Mouse (Mus musculus): ENCODE measurements around the gene Trim62. TPM values are rescaled to one million over a fixed set of nuclear protein-coding genes. Genes with fewer than 3 reads are reported as not detected.

The Trim62 gene
- total RNA-seq, 4 experiments from 2014 or later, result 14.2 to 17.7 (median 16.5) TPM

GRCm38 (mm10) chr4:128908586-128909377 lies 25.4 kb downstream of the Trim62 start:
- peak in 1 of 2 experiments; percentile 45 for DNase-seq (ENCODE audit: low spot score in 2 of 2)

GRCm38 (mm10) chr4:128909378-128909831 lies 26.0 kb downstream of the Trim62 start:
- no peak for DNase-seq (ENCODE audit: low spot score in 2 of 2)

GRCm38 (mm10) chr4:128910276-128911063 lies 27.1 kb downstream of the Trim62 start:
- DNase-seq (ENCODE audit: low spot score in 2 of 2), result no peak

- no peak for DNase-seq (ENCODE audit: low spot score in 2 of 2)
Observed at GRCm38 (mm10) chr4:128912085-128912484, 28.7 kb downstream of the Trim62 start.

- no peak for DNase-seq (ENCODE audit: low spot score in 2 of 2)
Observed at GRCm38 (mm10) chr4:128913794-128914193, 30.4 kb downstream of the Trim62 start.

GRCm38 (mm10) chr4:128917119-128917518 lies 33.7 kb downstream of the Trim62 start:
- no peak for DNase-seq (ENCODE audit: low spot score in 2 of 2)

- DNase-seq (ENCODE audit: low spot score in 2 of 2), result no peak
Observed at GRCm38 (mm10) chr4:128917756-128918155, 34.4 kb downstream of the Trim62 start.

- DNase-seq (ENCODE audit: low spot score in 2 of 2), result no peak
Observed at GRCm38 (mm10) chr4:128918187-128918586, 34.8 kb downstream of the Trim62 start.

- no peak for DNase-seq (ENCODE audit: low spot score in 2 of 2)
Observed at GRCm38 (mm10) chr4:128919106-128919505, 35.7 kb downstream of the Trim62 start.

GRCm38 (mm10) chr4:128923603-128924002 lies 40.2 kb downstream of the Trim62 start:
- DNase-seq (ENCODE audit: low spot score in 2 of 2), result no peak

- peak; percentile 62 to 83 for DNase-seq (ENCODE audit: low spot score in 2 of 2)
Observed at GRCm38 (mm10) chr4:128924841-128925606, 41.6 kb downstream of the Trim62 start.

GRCm38 (mm10) chr4:128932783-128933182 lies 49.4 kb downstream of the Trim62 start:
- no peak for DNase-seq (ENCODE audit: low spot score in 2 of 2)

GRCm38 (mm10) chr4:128935595-128935994 lies 52.2 kb downstream of the Trim62 start:
- no peak for DNase-seq (ENCODE audit: low spot score in 2 of 2)

- no peak for DNase-seq (ENCODE audit: low spot score in 2 of 2)
Observed at GRCm38 (mm10) chr4:128942346-128942745, 59.0 kb downstream of the Trim62 start.

- DNase-seq (ENCODE audit: low spot score in 2 of 2), result no peak
Observed at GRCm38 (mm10) chr4:128946736-128947135, 63.4 kb downstream of the Trim62 start.

GRCm38 (mm10) chr4:128947326-128947933 lies 64.0 kb downstream of the Trim62 start:
- no peak for DNase-seq (ENCODE audit: low spot score in 2 of 2)

- DNase-seq (ENCODE audit: low spot score in 2 of 2), result no peak
Observed at GRCm38 (mm10) chr4:128948137-128948674, 64.8 kb downstream of the Trim62 start.

- DNase-seq (ENCODE audit: low spot score in 2 of 2), result no peak
Observed at GRCm38 (mm10) chr4:128949470-128950005, 66.2 kb downstream of the Trim62 start.

- no peak for DNase-seq (ENCODE audit: low spot score in 2 of 2)
Observed at GRCm38 (mm10) chr4:128950461-128950860, 67.1 kb downstream of the Trim62 start.

- no peak for DNase-seq (ENCODE audit: low spot score in 2 of 2)
Observed at GRCm38 (mm10) chr4:128953851-128954250, 70.5 kb downstream of the Trim62 start.
